Mouse (Mus musculus) liver, adult (tissue): Measurements from ENCODE around the gene Zwint.

ENCODE experiments used
- GATA4 ChIP-seq: IDR thresholded peaks from 2 replicates; pipeline ENCODE4 v1.6.1; 2014; ENCODE audit warnings: mild to moderate bottlenecking, low read length; ENCODE audit not compliant: insufficient replicate concordance

Gene Zwint

DNA sequence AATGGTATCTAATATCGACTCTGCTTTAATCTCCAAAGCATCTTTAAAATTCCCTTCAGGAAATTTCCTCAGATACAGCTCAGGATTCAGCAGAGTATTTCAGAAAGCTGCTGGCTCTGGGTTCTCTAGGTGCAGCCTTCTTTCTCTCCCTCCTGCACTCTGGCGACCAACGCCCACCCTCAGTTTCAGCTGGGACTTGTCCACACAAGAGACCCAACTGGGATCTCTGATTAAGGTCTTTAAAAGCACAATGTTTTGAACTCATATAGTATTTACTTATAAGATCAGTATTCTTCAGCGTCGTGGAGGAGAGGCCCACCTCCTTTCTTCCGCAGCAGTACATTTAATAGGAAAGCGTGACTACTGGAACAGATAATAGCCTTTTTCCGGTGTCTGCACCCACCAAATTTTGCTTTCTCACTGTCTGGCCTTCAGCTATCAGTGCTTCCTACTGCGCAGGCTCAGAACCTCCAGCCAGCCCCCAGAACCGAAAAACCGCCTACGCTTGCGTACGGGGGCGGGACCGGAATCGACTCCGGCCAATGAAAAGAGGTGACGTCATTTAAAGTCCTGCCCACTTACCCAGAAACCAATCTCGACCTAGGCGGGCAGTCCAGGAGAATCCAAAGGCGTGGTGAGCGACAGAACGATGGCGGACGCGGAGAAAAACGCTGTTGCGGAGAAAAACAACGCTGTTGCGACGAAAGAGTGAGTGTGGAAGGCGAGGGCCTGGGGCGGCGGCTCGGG lies at the start of gene Zwint:
Gene Zwint (plus strand): TSS at position 576 of the 747 bp plus-strand sequence.
- peak; percentile 92; the same call in 1 of the 2 replicates for TF ChIP-seq GATA4

DNA sequence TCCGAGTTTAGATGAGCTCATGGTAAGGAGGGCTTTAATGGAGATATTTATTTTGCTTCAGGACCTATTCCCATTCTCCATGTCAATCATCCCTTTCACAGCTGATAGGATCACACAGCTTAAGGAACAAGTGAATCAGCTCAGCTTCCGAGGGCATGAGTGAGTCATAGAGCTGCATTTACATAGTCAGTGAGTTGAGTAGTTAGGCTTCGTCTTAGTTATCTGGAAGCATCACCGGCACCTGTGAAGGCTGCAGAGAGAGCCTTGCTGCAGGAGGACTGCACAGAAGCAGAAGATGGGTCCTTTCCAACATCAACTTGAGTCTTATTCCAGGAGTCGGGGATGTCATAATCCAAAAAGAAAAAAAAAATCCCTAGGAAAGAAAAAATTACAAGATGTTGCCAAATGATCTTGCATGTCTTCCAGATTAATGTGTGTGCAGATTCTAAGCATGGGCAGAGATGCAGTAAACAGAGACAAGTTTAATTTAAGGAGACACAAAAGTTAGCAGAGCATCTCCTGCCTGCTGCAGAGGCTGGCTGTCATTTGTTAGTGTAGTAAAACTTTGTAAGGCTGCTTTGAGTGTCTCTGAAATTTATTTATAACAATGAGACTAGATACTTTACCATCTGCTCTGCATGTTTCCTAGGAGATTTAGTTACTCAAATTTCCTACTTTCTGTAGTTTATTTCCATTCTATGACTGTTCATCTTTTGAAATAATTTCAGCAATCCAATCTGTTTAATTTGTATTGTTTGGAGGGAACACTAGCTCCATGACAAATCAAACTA lies 41.3 kb upstream of the Zwint start:
- no peak for TF ChIP-seq GATA4

DNA sequence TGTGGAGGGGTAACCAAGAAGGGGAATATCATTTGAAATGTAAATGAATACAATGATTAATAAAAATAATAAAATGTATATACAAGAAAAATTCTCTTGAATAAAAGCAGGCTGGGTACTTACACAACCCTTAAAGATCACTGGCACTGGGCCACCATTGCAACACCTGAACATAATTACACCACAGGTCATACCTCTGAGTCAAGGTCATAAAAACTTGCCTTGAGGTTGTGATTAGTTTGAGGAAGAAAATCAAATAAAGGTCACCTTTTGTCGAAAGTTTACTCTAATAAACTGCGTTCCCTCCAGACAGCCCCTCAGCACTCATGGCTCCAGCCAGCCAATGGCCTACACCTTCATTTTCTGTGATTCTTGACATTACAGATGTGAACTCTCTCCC lies 38.5 kb upstream of the Zwint start:
- TF ChIP-seq GATA4: no peak

DNA sequence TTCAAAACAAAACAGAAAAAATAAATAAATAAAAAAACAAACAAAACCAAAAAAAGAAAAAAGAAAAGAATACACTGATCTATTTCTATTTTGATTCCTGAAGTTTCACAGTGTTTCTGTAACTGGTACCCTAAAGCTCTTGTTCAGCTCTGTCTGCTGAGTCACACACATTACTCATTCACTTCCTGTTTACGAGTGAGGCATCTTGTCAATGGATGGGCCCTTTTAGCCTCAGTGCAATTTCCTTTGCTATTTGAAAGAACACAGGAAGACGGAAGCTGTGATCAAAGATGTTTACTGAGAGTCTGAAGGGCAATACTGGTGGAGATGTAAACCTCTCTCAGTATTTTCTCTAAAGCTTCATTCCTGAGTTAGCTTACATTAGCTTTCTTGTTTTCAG lies 34.1 kb upstream of the Zwint start:
- TF ChIP-seq GATA4: no peak

DNA sequence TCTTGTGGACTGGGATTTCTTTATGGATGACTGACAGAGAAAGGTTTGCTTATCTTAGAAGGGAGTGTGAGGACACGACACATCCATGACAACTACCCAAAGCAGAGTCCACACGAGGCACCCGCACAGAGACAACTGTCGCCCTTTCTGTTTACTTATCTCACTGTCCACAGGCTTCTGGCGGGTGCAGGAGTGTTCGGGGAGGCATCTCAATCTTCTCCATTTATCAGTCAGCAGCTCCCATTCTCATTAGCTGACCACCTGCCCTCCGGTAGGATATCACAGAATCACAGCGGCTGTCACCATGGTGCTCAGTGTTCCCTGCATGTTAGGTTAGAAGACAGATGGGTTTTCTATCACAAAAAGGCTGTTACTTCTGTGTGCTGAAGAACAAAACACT lies 31.1 kb upstream of the Zwint start:
- no peak for TF ChIP-seq GATA4

DNA sequence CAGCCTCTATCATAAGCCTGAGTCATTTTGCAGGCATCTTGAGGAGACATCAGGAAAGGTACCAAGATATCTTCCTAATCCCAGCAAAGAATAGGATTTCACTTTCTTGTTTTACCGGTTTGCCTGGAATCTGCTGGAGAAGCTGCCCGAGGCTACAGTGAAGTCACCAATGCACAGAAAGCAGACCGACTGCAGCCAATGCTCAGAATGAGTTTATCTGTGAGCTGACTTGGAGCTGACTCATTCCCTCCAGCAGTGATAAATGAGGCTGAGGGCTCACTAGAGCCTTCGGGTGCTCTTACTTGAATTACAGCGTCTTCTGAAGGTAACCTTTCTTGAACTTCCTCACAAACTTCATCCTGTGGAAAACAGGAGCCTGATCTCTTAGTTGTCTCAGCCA lies 20.5 kb upstream of the Zwint start:
- no peak for TF ChIP-seq GATA4

DNA sequence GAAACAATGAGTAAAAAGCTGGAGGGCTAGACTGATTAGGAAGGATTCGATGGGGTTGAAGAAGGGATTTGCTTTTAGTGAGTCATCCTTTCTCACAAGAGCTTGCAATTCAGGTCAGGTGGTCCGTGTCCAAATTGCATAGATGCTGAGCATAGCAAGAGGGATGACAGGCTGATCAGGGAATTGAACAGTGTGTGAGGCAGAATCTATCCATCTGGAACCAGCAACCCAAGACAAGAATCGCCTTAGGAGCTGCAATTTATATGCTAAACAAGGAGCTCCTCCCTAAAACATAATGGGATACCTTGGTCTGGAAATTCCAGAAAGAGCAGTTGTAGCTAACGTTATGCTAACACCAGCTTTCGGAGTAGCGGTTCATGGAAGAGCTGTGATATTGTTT lies 3.8 kb upstream of the Zwint start:
- TF ChIP-seq GATA4: no peak

DNA sequence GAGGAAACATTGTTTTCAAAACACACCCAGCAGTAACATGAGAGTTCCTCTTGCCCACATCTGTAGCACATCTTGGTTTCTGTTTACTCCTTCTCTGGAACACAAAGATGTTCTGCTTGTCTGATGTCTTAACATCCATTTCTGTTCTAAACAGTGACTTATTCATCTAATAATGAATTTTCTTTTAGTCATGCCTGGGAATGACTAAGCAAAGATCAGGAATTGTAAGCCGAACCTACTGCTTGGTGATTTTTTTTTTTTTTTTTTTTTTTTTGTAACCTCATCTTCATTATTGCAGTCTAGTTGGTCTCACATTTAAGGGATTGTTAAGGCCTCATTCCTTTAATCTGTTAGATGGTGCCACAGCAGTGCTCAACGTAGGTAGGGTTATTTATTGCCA lies 848 bp upstream of the Zwint start:
- no peak for TF ChIP-seq GATA4

DNA sequence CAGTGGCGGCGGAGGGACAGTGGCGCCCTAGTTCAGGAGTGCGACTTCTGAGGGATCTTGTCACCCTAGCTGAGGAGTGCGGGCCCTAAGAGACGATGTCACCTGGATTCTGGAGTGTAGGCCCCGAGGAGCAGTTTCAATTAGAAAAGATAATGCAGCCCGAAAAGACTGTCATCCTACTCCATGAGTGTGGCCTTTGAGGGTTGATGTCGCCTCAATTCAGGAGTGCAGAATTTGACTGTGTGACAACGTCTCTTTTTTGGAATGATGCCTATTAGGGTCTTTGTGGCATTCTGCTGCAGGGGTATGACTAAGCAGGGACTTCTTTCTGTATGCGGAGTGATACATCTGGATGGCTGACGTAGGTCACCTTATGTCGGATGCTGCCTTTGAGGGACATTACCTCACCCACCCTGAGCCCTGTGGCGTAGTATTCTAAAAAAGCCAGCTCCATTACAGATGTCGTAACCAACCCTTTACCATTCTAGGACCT lies 418 bp downstream of the Zwint start:
- no peak for TF ChIP-seq GATA4

DNA sequence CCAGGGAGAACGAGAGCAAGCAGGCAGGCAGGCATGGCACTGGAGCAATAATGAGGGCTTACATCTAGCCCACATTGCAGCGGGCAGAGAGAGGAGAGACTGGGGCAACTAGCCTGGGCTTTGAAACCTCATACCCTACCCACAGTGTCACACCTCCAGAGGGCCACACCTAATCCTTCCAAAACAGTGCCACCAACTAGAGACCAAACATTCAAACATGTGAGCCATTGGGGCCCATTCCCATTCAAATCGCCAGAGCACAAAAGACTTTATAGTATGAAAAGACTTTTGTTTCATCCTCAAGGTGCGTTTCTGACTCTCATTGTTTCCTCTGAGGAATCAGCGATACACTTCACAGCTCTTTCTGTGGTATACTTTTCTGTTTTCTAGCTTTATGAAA lies 4.6 kb downstream of the Zwint start:
- no peak for TF ChIP-seq GATA4

DNA sequence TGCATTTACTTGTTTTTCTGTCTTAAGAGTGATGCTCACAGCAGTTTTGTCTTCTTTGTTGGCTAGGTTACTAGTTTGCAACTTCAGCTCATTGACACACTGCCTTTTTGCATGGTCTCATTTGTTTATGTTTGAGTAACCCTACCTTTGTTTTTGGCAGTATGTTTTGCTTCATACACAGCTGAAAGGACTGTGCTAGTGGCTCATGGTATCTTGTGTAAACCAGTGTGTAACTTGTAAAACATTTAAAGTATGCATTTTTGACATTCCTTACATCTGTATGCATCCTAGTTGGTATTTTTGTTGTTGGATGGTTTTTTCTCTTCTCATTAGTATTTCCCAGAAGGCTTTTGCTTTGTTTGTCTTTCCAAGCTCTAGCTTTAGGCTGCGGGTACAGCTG lies 5.7 kb downstream of the Zwint start:
- TF ChIP-seq GATA4: no peak

DNA sequence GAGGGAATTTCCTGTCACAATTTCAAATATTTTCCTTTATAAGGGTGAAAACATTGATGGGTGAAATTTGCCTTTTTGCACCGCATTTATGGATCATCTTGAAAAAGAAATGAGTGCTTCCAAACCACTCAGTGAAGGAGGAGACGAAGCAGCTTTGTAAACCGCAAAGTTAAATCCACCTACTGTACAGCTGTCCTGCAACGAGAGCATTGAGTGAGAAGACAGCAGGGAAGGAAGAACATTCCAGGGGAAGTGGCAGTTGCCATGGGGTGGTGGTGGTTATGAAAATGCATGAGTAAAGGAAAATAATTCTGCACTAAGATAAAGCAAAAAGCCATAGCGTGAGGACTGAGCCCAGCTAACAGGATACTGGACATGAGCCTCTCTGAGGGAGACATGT lies 13.2 kb downstream of the Zwint start:
- no peak for TF ChIP-seq GATA4

DNA sequence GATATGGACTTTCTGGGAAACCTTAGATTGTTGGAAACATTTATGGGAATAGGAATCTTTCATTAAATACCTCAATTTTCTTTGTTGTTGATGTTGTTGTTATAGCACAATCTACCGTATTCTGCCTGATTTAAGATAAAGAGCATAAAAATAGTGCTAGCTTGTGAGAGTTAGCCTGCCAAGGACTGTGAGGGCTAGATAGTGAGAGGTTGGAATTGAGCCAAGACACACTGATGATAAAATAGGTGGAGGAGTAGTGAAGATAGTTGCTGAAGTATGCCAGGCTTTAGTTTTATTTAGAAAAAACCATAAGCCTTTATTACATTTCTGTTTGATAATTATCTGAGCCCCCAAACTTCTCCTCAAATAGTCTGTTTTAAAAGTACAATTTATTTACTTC lies 14.4 kb downstream of the Zwint start:
- TF ChIP-seq GATA4: no peak

DNA sequence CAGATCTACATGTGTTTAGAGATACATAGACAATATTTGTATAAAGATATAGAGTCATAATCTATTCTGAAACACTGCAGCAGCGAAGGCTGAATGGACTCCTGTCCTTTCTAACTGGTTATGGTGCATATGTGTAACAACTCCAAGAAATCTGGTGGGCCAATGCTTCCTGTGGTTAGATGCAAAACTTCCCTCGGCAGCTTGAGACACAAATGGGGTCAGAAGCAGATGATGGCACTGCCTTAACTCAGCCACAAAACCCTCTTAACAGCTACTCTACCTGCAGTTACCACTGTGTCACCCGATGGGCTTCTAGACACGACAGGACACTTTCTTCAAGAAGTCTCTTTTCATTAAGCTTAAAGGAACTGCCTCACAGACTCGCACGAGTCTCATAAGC lies 21.3 kb downstream of the Zwint start:
- no peak for TF ChIP-seq GATA4

DNA sequence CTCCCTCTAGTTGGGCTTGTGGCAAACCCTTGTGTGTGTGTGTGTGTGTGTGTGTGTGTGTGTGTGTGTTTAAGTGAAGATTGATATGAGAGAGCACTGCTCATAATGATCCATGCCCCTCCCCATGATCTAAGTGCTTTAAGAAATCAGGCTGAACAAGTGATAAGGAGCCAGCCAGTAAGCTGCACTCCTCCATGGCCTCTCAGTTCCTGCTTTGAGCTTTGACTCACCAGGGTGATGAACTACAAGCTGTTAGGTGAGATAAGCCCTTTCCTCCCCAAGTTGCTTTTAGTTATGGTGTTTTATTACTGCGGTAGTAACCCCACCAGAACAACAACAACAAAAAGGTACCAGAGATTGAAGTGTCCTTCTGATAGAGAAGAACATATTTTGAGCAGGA lies 21.9 kb downstream of the Zwint start:
- no peak for TF ChIP-seq GATA4

DNA sequence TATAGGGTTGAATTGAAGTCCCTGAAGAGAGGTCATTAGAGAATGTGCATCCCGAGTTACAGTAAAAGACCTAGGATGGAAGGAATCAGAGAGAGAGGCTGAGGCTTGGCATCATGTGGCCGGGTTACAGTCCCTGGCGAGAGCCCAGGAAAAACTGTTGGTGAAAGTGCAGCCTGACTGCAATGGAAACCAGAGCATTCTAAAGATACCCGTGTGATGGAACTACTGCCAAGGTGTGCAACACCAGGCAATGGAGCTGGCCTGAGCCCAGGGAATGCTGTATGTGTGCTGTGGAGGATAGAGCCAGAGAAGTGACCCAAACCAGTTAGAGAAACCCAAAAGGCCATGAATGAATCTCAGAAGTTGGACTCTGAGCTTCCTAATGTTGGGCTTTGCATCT lies 24.4 kb downstream of the Zwint start:
- TF ChIP-seq GATA4: no peak
